Mouse (Mus musculus): ENCODE measurements around the gene Slc47a2. TPM values are rescaled to one million over a fixed set of nuclear protein-coding genes. Genes with fewer than 3 reads are reported as not detected.

Slc47a2 gene
- under 1 TPM; 0.43 to 0.51 TPM for total RNA-seq (2021)

DNA sequence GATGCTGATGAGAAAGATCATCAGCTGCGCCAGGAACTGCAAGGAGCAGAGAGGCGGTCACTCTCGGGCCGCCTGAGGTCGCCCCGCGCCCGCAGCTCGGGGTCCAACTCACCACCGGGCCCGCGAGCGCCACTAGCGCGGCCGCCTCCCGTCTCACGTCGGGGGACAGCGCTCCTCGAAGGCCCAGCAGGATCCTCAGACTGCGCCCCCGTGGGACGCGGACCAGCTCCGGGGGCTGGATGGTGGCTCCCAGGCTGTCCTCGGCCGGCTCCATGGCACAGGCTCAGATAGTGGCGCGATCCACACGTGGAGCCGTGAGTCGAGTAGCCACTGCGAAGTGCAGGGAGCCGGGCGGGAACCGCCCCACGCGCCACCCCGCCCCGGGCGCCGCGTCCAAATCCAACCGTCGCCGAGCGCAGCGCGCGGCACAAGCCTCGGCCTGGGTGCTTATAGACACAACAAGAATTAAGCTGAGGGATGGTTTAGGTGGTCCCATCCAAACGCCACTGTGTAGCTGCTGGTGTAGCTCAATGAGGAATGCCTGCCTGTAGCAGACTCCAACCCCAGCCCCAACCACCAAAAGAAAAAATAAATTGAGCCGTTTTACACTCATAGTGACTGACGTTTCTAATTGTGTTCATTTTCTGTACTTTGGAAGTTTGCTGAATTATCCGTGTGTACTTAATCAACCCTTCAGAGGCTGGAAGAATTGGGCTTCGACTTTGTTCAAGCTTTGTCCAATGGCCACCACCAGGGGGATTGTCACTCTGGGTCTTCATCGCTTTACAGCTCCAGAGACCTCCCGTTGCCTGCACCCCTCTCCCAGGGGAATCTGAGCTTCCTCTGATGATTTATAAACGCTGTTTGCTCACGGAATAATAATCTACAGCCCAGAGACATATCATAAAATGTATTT, at the start of gene Slc47a2:
Gene Slc47a2, minus strand, starts transcription at position 356 of the 916 bp plus-strand sequence.
- intact Hi-C loops (cut with DNase I): no loop called here
- no peak for DNase-seq (ENCODE audit: extremely low spot score in 1 of 2, low spot score in 2 of 2)

DNA sequence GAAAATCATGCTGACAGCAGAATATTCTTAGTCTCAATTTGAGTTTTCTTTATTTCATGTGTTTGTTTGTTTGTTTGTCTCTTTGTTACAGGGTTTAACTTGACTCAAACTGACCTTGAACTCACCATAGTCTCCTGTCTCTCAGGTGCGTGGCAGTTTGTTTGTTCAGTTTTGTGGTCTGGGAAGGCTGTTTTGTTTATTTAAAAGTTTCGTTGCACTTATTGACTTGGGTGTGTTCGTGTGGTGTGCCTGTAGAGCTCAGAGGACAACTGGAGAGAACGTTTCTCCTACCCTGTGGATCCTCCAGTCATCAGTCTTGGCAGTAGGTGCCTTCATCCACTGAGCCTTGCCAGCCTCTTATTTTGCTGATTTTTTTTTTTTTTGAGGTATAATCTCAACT, 46.3 kb upstream of the Slc47a2 start:
- DNase-seq (ENCODE audit: extremely low spot score in 1 of 2, low spot score in 2 of 2): no peak
- intact Hi-C loops (cut with DNase I): no loop called here

DNA sequence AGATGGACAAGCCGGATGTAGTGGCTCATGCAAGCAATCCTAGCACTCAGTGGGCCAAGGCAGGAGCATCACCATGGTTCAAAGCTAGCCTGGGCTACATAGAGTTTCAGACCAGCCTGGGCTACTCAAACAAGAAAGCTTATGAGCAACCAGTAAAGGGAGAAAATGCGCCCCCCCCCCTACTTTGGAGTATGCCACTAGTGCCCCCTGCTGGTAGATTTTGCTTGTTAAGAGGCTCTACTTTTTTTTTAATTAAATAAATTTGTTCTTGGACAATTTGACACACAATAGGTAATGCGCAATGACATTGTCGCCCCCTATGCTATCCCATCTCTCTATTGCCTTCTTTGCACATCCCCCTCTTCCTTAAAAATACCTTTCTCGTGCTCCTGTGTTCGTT, 45.4 kb upstream of the Slc47a2 start:
- intact Hi-C loops (cut with DNase I): no loop called here
- no peak for DNase-seq (ENCODE audit: extremely low spot score in 1 of 2, low spot score in 2 of 2)

DNA sequence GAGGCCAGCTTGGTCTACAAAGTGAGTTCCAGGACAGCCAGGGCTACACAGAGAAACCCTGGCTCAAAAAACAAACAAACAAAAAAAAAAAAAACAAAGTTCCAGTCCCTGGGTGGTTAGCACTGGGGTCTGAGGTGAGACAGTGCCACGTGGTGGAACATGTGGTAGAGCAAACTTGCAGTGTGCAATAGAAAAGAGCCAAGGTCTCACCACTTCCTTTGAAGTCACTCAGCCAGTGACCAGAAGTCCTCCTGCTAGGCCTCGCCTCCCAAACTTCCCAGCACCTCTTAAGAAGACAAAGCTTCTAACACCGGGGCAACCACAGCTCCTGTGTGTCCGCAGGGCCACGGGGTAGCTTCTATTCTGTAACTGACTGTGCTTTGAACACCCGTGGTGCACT, 44.6 kb upstream of the Slc47a2 start:
- no peak for DNase-seq (ENCODE audit: extremely low spot score in 1 of 2, low spot score in 2 of 2)
- intact Hi-C loops (cut with DNase I): no loop called here

DNA sequence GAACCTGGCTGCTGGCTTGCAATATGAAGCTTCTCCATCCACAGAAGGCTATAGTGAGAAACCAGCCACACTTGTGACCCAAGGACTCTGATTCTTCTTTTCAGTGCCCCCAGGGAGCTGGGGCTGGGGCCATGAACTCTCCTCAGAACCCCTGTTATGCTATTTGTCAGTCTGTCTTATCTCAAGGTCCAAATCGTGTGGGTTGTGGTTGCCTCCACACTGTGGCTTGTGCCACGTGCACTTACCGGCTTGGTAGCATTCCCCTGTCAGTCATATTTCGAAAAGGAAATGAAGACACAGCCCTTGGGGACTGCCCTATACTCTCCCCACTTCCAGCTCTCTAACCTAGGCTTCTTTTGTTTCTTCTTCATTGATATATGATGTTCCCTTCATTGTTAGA, 43.1 kb upstream of the Slc47a2 start:
- DNase-seq (ENCODE audit: extremely low spot score in 1 of 2, low spot score in 2 of 2): no peak
- intact Hi-C loops (cut with DNase I): no loop called here

DNA sequence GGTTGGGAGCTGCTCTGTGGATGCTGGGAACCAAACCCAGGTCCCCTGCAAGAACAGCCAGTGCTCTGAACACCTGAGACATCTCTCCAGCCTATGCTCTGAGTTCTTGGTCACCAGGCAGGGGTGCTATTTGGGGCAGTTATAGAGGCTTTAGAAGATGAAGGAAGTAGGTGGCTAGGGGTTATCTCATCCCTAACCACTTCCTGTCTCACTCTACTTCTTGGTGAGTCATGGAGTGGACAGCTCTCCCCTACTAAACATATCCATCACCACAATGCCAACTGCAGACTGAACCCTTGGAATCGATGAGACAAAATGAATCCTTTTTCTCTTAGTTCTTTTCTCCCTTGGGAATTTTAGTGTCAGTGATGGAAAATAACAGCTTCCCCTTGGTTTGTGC, 38.6 kb upstream of the Slc47a2 start:
- intact Hi-C loops (cut with DNase I): no loop called here
- DNase-seq (ENCODE audit: extremely low spot score in 1 of 2, low spot score in 2 of 2): no peak

DNA sequence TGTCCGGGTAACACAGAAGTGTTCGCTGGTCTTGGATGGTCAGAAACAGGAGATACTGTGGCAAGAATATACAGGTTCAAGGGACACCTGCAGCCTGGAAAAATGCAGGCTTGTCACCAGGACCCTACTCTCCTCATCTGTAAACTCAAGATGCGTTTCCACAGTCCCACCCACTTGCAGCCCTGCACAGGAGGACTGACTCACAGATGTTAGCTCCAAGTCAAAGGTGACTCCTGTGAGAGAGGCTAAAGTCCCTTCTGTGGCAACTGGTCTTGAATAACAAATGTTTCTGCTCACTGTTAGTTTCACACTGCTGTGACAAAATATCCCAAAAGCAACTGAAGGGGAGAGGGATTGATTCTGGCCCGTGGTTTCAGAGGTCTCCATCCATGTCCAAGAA, 36.0 kb upstream of the Slc47a2 start:
- intact Hi-C loops (cut with DNase I): loop anchor here (10.0 kb wide), 1 partner anchor 264 kb away; no protein-coding TSS in a partner anchor

DNA sequence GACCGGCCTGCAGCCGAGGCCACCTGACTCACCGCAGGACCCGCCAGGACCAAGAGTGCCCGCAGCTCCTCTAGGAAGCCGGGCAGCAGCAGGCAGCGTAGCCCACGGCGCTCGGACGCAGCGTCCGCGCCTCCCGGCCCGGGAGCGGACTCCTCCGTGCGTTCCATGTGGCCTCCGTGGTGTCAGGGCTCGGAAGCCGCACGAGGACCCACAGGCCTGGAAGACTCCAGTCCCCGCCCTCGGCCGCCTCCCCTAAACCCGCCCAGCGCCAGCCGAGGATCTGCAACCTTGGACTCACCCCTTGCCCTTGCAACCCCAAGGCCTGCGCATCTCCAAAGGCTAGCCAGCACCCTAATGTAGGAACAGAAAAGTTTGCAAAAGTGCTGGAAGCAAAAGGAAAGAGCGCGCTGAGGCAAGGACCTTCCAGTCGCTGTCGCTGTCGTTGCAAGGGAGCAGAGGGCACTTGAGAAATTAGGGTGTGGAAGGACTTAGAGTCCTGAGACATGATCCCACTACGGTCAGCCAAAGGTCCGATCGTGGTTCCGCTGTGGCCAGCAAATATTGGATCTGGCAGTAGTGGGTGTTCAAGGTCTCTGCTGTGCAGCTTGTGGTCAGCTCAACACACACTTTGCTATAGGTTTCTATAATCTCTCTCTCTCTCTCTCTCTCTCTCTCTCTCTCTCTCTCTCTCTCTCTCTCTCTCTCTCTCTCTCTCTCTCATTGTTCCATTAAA, 35.4 kb upstream of the Slc47a2 start, which contains the start of gene Slc47a1:
Gene Slc47a1, minus strand, starts transcription at position 465 of the 733 bp plus-strand sequence.
- peak in 1 of 2 experiments; percentile 34 for DNase-seq (ENCODE audit: extremely low spot score in 1 of 2, low spot score in 2 of 2)
- intact Hi-C loops (cut with DNase I): loop anchor here (10.0 kb wide), 1 partner anchor 263 kb away; no protein-coding TSS in a partner anchor

More for the DNA sequence above, 36.0 kb upstream of the Slc47a2 start:
- no peak for DNase-seq (ENCODE audit: extremely low spot score in 1 of 2, low spot score in 2 of 2)

DNA sequence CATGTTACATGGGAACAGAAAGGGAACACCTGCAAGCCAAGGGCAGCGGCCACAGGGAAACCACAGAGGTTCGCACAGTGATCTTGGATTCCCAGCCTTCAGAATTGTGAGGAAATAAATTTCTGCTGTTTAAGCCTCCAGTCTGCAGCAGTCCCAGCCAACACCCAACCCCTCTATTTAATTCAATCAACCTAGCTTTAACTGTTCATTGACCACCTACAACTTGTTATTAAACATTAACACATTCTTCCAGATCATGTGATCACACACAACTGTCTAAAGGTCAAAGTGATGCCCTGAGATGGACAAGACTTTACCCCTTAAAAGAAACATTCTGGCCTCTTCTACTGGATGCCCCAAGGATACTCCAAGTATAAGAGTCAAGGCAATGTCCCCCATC, 26.0 kb upstream of the Slc47a2 start:
- DNase-seq (ENCODE audit: extremely low spot score in 1 of 2, low spot score in 2 of 2): no peak
- intact Hi-C loops (cut with DNase I): no loop called here

DNA sequence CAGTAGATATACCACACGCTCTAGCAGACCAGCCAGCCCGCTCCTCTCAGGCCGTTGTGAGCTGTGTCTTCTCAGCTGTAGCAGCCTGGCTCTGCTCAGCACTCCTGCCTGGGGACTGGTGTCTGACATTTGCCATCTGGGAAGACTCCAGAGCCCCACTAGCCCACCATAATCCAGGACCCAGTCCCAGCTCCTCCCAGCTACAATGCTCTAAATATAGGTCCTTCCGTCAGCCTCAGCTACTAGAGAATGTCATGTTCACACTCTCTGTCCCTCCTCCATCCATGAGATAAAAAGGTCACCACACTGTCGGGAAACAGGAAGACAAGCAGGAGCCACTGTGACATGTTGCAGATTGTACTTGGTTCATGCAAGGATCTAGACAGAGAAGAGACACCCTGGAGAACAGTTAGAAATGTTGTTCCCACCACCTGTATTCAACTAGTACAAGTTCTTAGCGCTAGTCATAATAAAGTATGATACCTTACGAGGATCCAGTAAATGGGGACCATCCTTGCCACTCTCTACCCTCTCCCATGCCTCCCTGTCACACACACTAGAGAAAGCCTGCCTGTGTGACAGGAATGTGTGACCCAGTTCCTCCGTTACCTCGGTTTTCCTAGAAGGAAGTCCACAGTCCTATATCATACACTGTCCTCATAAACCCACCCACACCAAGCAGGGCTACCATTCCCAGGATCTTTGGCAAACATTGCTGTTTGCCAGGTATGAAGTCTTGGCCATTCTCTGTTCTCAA, 24.0 kb upstream of the Slc47a2 start:
- no peak for DNase-seq (ENCODE audit: extremely low spot score in 1 of 2, low spot score in 2 of 2)
- intact Hi-C loops (cut with DNase I): no loop called here

DNA sequence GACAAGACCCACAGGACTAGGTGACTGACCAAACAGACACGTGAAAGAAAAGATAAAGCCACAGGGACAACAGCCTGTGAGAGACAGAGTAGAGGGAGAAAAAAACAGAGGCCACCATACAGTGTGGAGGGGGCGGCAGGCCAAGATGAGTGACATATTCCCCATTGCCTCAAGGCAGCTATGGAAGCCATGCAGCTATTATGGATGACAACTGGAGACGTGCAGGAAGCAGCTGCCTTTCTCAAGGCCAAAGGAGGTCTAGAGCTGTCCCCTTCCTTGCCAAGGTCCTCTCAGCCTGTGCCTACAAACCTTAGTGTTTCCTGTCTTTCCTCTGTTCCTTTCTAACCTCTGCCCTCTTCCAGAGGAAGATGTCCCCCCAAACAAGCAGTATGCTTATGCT, 23.3 kb upstream of the Slc47a2 start:
- intact Hi-C loops (cut with DNase I): no loop called here

DNA sequence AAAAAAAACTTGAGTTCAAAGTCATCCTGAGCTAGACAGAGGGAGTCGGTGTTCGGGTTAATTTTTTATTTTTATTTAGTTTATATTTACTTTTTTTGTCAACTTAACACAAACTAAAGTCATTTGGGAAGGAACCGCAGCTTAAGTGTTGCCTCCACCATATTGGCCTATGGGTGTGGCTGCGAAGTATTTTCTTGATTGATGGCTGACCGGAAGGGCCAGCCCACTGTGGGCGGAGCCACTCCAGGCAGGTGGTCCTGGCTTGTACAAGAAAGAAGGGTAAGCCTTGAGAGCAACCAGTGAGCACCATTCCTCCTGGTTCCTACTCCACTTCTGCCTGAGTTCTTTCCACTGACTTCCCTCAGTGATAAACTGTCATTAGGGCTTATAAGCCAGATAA, 21.4 kb upstream of the Slc47a2 start:
- intact Hi-C loops (cut with DNase I): no loop called here
- no peak for DNase-seq (ENCODE audit: extremely low spot score in 1 of 2, low spot score in 2 of 2)

More for the DNA sequence above, 23.3 kb upstream of the Slc47a2 start:
- no peak for DNase-seq (ENCODE audit: extremely low spot score in 1 of 2, low spot score in 2 of 2)

DNA sequence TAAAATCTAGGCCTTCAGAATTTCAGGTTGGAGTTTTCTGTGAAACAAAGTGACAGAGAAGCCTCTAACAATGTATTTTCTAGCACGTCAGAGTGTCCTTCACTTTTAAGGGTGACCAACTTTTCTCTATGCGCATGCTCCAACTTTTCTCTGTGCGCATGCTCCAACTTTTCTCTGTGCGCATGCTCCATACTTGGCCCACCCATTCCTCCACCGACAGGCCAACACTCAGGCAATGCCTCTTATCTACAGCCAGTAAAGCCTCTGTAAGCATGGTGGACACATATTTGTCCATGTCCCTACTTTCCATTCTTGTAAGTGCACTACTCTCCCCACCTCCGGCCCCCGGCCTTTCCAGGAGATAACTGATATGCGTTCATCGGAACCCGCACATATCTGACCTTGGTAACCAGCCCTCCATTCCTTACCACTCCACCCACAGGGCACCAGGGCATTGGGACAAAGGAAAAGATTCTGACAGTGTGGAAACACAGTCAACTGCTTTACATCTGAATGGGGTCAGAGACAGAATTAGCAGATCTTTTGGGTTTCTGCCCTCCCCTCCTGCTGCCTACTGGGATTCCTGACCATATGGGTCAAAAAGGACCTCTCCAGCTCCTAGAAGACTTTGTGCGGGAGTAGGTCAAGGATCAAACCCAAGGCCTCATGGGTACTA, 19.0 kb upstream of the Slc47a2 start:
- DNase-seq (ENCODE audit: extremely low spot score in 1 of 2, low spot score in 2 of 2): no peak
- intact Hi-C loops (cut with DNase I): no loop called here

DNA sequence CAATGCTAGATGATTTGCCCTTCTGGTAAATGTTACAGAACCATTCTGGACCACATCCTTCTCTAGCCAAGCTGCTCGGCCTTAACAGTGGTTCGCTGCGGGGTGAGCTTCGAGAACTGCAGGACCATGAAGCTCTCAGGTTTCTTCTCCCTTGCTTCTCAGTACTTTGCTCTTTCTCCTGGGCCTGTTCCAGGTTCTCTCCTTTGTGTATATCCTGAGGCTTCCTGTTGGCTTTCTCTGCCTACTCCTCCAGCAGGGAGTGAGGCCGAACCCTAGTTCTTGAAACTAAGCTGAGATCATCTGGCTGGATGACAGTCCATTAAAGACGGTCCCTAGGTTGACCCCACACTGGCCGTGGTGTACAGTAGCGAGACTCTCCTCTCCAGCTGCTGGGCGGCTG, 13.9 kb upstream of the Slc47a2 start:
- DNase-seq (ENCODE audit: extremely low spot score in 1 of 2, low spot score in 2 of 2): no peak
- intact Hi-C loops (cut with DNase I): no loop called here

DNA sequence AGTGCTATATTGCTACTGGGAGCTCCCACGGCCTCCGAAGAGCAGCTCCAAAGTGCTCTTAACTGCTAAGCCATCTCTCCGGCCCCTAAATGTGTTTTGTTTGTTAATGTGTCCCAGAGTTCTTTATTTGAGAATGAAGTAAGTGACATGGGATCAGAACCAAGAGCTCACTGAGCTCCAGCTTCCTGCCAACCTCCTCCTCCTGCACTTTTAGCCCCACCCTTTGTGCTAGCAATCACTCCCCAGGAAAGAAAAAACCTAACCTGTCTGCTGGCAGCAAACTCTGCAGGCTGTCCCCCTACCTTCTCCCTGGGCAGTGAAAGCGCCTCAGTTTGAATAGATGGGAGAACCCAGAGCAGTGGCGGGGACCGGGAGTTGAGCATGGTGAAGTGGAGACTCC, 13.5 kb upstream of the Slc47a2 start:
- no peak for DNase-seq (ENCODE audit: extremely low spot score in 1 of 2, low spot score in 2 of 2)
- intact Hi-C loops (cut with DNase I): no loop called here

DNA sequence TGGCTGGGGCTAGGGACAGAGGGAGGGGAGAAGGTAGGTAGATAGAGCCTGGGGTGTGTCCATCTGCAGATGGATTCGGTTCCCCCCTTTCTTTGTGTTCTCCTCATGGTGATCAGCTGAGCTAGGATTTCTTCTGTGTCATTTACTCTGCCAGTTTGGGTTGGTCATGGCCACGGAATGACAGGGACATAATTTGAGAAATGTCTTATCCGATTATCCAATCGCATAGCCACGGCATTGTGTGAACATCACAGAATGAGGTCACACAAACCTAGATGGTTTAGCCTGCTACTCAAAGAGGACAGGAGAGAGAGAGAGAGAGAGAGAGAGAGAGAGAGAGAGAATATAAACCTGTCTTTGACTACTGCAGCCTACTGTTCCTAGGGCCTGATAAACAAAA, 12.7 kb upstream of the Slc47a2 start:
- intact Hi-C loops (cut with DNase I): no loop called here
- DNase-seq (ENCODE audit: extremely low spot score in 1 of 2, low spot score in 2 of 2): no peak

DNA sequence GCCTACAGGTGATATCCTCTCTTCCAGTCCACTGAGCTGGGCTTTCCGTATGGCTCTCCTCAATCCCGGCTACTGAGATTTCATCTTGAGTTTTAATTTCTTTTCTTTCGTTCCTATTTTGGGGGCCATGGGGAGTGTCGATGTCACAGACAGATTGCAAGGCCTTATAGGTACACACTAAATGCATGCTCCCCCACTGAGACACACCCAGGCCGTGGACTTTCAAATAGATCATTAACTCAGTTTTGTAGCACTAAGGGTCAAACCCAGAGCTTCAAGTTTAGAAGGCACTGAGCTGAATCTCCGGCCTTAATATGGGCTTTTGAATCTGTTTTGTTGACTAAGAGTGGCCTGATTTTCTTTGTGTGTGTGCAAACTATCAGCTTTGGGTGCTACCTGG, 11.7 kb upstream of the Slc47a2 start:
- intact Hi-C loops (cut with DNase I): no loop called here
- no peak for DNase-seq (ENCODE audit: extremely low spot score in 1 of 2, low spot score in 2 of 2)

DNA sequence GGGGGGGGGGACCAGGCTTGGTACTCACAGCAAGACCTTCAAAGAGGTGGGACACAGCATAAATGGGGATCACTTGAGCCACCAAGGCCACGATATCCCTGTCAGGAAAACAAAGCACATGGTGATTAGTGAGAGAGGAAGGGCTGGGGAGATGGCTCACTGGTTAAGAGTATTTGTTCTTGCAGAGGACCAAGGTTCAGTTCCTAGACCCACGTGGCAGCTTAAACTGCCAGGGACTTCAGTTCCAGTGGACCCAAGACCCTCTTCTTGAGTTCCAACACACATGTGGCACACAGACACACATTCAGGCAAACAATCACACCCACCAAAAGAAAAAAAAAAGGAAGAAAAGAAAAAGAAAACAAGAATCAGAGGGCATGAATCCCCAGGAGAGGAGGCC, 10.4 kb upstream of the Slc47a2 start:
- intact Hi-C loops (cut with DNase I): no loop called here
- DNase-seq (ENCODE audit: extremely low spot score in 1 of 2, low spot score in 2 of 2): no peak
